Mouse (Mus musculus) heart, postnatal 14 days (tissue): ENCODE results near the gene Rasl10a. TPM values are rescaled to one million over a fixed set of nuclear protein-coding genes. Genes with fewer than 3 reads are reported as not detected.

Experiments used
- DNase-seq, 2 experiments: peaks; one replicate each; pipeline ENCODE4 v3.0.0; 2021 to 2022
- intact Hi-C: fragments of 180-260 bp; cut with DNase I; formaldehyde crosslinking; loops from one replicate; pipeline ENCODE4 v1.15.1; 2025
- long read RNA-seq, 2 experiments: library from polyadenylated mRNA; stranded (forward); transcript quantifications; one replicate each; pipeline ENCODE4 v2.0.0; 2021
- total RNA-seq, 2 experiments: library from RNA; stranded (reverse); gene quantifications; 2 replicates each; pipeline ENCODE4 v1.2.3; 2021

The Rasl10a gene
- 1 to 10 TPM; 3.7 to 4.4 TPM for total RNA-seq
- long read RNA-seq, experiment 1, transcript Rasl10a-201 (3 exons, 1,110 nt) = major isoform, 8 of 8 reads
- long read RNA-seq, experiment 1, partial matches to known transcripts = 0 of 8 reads
- long read RNA-seq, experiment 1, other reads (novel, unspliced or antisense) = 0 of 8 reads
- long read RNA-seq, experiment 2, partial matches to known transcripts = 0 of 2 reads
- long read RNA-seq, experiment 2, other reads (novel, unspliced or antisense) = 0 of 2 reads

DNA sequence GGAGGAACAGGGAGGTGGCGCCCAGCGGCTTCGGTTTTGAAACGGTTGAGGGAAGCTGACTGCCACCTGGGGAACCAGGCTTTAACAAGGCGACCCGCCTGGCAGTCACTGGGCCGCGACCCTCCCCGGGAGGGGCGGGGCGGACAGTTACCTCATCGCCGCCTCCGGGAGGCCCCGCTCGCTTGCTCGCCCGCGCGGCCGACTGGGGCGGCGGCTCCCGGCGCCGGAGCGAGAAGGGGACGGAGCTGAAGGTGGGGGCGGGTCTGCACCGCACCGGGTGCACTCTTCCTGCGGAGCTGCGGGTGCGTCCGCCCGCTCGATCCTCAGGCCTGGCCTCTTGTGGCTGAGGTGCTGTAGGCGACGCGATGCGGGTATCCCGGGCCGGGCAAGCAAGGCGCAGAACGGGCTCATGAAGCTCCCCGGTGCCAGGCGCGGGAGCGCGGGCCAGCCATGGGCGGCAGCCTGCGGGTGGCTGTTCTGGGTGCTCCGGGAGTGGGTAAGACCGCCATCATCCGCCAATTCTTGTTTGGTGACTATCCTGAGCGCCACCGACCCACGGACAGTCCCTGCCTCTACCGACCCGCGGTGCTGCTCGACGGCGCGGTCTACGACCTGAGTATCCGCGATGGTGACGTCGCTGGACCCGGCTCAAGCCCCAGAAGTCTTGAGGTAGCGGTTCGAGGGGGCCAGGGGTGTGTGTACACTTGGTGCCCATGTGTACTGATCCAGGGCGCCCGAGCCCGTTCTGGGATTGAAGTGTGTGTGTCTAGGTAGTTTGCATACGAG lies at the start of gene Rasl10a:
Rasl10a (plus strand) TSS at position 273 of the 786 bp plus-strand sequence.
- DNase-seq = peak; percentile 45 to 51
- intact Hi-C loops = no loop called here

- intact Hi-C loops = no loop called here
- no peak for DNase-seq
Observed at GRCm38 (mm10) chr11:5008867-5009266, 49.1 kb upstream of the Rasl10a start.

DNA sequence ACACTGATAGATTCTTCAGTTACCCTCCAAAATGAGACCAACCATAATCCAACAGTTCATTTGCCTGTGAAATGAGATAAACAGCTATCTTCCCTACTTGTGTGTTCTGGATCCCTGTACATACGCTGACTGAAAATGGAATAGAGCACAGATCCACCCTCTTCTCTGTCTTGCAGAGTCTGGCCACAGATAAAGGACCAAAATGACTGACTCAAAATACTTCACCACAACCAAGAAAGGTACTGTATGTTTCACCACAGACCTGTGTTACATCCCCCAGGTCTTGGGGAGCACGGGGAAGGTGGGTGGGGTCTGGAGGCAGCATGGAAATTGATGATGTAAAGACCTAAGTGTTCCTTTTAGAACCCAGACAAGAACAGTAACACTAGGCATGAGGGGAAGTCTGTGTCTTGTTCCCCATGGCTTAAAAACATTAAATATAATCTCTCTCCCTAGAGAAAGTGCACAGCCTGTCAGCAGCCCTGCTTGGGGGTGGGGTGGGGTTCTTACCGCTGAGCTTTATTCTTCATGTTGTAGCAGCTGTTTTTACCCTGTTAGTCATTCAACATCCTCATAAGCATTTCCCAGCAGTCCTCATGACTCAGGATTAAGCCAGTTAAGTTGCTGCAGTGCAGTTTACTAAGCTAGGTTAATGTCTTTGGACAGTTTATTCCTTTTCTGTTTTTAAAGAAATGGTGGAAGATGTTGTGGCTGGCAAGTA lies 48.4 kb upstream of the Rasl10a start:
- intact Hi-C loops = no loop called here

DNA sequence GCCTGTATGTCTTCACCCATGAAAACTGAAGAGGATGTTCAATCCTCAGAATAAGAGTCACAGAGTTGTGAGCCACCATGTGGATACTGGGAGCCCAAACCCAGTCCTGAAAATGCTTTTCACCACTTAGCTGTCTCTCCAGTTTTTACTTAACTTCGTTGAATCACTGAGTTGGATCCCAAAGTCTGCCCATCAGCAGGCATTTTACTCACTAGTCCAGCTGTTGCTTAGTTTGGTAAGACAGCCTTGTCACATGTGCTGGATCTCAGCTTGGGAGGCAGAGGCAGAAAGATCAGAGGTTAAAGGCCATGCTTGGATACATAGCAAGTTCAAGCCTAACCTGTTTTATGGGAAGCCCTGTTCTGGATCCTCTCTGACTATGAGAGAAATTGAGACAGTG lies 47.7 kb upstream of the Rasl10a start:
- DNase-seq = no peak
- intact Hi-C loops = no loop called here

More for the DNA sequence above, 48.4 kb upstream of the Rasl10a start:
- DNase-seq = no peak

GRCm38 (mm10) chr11:5011480-5011879 lies 46.4 kb upstream of the Rasl10a start:
- intact Hi-C loops = no loop called here
- DNase-seq = no peak

DNA sequence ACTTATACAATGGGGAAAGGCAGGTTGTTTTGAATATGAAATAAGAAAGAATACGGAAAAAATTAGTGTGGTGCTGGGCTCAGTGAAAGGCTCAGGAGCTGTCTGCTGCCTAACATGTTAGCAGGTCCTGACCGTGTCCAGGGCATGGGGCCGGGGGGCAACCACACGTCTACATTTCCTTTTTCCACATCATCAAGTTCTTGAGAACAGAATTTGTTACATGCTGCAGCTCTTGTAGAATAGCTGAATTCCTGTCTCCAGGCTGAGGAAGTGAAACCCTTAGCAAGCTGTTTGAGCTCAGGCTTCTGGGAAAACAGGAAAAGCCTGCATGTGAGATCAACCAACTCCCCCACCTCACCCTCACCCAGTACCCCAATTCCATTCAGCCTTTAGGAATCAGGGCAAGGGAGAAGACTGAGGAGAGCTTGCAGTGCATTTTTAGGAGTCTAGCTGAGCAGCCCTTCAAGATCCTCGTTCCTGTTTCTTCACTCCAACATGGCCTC lies 45.7 kb upstream of the Rasl10a start:
- no peak for DNase-seq
- intact Hi-C loops = no loop called here

GRCm38 (mm10) chr11:5015720-5016119 lies 42.2 kb upstream of the Rasl10a start:
- DNase-seq = peak; percentile 73 to 81
- intact Hi-C loops = loop anchor here (2.0 kb wide), 1 partner anchor 49 kb away; the partner anchor contains the start of gene Gas2l1

GRCm38 (mm10) chr11:5016286-5016685 lies 41.6 kb upstream of the Rasl10a start:
- intact Hi-C loops = no loop called here
- no peak for DNase-seq

GRCm38 (mm10) chr11:5017506-5017905 lies 40.4 kb upstream of the Rasl10a start:
- intact Hi-C loops = no loop called here
- DNase-seq = peak in 1 of 2 experiments; percentile 46

GRCm38 (mm10) chr11:5025108-5025507 lies 32.8 kb upstream of the Rasl10a start:
- intact Hi-C loops = no loop called here
- DNase-seq = no peak

- intact Hi-C loops = no loop called here
- no peak for DNase-seq
Observed at GRCm38 (mm10) chr11:5028228-5028627, 29.7 kb upstream of the Rasl10a start.

DNA sequence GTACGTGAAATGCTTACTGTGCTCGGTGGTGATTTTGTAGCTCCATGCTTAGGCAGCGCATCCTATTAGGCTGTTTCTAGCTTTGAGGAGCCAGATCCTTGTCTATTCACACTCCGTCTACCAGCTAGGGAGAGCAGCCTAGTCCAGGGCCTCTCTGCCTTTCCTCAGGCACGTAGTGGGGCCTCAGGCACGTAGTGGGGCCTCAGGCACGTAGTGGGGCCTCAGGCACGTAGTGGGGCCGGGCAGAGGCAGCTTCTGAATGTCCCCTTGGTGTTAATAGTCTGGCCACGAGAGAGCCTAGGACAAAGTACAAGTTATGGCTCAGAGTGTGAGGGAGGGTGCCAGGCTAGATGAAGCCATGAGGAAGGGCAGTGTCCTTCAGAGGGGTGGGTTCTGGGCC lies 25.2 kb upstream of the Rasl10a start:
- no peak for DNase-seq
- intact Hi-C loops = no loop called here

- intact Hi-C loops = no loop called here
- DNase-seq = peak; percentile 73 to 76
Observed at GRCm38 (mm10) chr11:5033136-5033535, 24.8 kb upstream of the Rasl10a start.

DNA sequence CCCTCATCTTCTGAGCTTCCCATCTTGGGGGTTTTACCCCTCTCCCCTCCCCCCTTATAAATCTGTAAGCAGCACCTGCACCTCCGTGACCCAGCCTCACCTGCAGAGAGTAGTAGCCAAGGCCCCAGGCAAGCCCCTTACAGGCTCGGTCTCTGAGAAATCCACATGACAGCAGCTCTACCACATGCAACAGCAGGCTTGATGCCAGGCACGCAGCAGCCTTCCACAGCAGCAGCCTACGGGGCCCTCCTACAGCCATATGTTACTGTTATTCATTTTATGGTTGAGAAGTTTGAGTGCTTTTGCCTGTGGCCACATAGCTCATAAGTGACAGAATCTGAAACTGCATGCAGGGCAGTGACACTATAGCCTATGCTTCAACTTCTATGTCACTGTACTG lies 22.5 kb upstream of the Rasl10a start:
- intact Hi-C loops = no loop called here
- DNase-seq = no peak

GRCm38 (mm10) chr11:5037146-5037854 lies 20.6 kb upstream of the Rasl10a start:
- DNase-seq = peak; percentile 37 to 42
- intact Hi-C loops = no loop called here

GRCm38 (mm10) chr11:5040585-5040984 lies 17.3 kb upstream of the Rasl10a start:
- intact Hi-C loops = no loop called here
- DNase-seq = no peak

GRCm38 (mm10) chr11:5041144-5041780 lies 16.7 kb upstream of the Rasl10a start:
- intact Hi-C loops = no loop called here
- DNase-seq = no peak

DNA sequence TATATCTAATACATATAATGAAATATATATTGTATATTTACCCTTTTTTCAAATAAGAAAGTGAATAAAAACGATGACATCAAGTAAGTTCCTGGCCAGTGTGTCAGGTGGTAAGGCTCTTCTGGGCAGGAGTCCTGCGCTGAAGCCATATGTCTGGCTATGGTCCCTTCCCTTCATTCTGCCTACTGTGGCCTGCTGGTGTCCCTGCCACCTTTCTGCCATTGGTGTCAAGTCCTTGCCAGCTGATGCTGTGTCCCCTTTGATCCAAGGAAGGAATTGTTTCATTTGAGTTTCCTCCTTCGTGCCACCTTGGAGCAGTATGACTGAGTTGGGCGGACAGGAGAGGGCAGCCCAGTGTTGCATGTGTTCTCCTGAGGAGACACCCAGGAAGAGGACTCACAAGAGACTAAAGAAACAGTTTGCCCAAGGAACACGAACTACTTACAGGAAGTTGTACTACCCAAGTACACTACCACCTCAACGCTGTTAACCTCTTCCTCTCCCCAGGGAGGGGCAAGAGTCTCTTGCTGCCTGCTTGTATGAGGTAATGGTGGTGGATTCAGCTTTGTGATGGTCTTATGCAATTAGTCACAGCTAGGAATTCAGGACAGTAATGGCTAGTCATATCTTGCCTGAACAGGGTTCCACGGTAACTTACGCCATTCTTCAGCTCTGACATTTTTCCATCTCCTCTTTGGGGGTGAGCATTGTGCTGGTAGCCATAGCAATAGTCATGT lies 15.1 kb upstream of the Rasl10a start:
- DNase-seq = no peak
- intact Hi-C loops = no loop called here

DNA sequence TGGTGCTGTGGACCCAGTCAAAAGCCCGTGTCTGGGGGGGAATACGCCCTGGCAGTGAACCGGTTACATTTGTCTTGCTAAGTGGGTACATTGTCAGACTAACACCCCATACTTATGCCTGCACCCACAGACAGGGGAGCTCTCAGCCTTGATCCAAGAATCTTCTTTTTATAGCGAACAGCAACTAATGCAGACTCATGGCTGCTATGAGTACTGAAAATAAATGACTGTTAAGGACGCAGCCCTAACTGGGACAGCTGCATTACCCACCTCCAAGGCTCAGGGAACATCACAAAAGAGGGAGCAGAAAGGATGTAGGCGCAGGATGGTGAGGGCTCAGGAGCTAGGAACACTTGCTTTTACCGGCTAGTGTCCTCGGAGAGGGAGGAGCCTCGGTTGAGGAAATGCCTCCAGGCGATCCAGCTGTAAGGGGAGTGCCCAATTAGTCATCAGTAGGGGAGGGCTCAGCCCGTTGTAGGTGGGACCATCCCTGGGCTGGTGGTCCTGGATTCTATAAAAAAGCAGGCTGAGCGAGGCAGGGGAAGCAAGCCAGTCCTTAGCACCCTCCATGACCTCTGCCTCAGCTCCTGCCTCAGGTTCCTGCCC lies 11.5 kb upstream of the Rasl10a start:
- intact Hi-C loops = no loop called here
- no peak for DNase-seq
